Mouse (Mus musculus): ENCODE data around the gene Srm.

Srm gene

DNA sequence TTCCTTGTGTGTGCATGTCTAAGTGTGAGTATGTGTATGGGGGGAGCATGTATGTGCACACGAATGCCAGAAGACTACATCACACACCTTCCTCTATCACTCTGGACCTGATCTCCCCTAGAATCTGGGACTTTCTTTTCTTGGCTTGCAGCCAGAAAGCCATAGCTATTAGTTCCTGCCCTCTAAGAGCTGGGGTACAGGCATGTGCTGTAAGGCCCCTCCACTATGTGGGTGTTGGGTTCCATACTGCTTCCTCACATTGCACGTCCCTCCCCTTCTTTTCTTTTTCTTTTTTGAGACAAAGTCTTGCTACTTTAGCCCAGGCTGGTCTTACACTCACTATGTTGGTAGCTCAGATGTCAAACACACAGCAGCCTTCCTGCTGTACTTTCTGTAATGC lies 44.0 kb downstream of the Srm start:
- no peak for DNase-seq (ENCODE audit: low spot score)

DNA sequence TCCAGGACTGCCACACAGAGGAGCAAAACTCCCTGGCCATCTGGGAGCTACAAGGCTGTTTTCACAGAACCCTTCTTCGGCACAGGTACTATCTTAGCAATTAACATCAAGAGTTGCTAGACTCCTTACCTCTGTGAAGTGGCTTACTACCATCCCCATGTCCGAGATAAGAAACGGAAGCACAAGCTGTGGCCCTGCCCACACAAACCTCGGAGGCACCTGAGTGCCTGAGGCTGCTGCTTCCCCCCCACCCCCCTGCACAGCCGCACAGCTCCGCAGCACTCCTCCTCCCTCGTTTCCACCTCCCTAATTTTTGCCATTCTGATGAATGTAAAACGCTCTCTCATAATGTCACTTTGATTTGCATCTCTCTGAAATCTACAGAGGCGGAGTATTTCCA lies 47.0 kb downstream of the Srm start:
- DNase-seq (ENCODE audit: low spot score) = no peak

DNA sequence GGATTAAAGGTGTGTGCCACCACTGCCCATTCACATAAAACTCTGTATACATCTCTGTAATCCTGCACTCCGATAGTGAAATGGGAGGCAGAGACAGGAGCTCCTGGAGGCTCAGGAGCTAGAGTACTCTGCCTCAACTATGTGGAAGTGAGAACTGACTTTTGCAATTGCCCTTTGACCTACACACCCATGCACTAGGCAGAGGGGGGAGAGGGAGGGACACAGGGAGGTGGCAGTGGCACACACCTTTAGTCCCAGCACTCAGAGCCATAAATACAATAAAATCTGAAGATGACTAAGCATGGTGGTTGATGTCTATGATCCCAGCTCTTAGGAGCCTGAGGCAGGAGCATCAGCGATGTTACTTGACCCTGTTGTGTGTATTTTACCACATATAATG lies 48.2 kb downstream of the Srm start:
- DNase-seq (ENCODE audit: low spot score) = no peak

DNA sequence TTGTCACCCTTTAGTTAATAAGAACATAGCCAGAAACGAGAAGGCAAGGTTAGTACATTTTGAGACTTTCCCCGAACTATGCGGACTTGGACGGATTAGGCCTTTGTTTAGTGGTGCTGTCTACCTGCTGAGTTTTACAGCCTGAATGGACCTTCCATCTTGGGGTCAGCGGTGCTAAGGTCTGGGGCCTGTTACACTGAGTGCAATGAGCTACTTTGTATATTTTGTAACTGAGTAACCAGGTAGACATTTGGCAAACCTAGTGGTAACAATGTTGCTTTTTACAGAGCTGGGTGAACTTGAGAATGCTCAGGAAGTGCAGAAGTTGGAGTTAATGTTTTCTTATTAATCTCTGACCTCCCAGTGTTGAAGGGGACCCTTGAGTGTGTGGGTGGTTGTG lies 49.8 kb downstream of the Srm start:
- no peak for DNase-seq (ENCODE audit: low spot score)

DNA sequence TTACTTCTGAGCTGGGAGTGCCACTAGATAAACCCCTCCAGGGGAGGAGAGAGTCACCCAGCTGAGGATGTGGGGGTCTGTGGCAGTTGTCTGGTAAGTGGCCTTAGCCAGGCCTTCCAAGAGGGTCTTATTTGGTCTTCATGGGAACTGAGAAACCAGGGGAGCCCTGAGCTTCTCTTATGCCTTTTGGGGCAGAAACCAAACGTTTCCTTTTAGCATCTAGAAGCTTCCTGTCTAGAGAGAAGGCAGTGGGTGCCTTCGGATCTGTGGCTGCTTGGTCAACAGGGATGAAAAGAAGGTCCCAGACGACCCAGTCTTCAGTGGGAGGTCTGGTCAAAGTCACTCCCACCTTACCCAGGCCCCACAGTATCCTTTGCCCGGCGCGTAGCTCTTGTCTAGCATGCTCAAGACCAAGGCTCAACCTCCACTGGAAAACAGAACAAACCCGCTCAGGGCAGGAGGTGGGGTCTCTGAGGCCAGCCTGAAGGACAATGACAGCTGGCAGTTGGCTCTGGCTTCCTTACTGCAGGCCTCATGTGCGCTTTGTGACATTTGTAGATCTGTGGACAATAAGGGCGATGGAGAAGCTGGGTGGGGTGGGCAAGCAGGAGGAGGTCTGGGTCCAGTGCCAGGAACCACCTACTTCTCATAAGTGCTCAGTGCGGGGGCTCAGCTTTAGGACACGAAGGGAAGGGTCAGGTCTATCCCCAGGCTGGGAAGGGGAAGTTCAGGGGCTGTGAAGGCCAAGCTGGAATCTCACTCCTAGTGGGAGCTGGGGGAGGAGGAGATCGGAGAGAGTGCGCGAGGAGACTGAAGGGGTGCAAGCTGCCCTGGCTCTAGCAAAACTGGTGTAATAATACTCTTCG lies 52.2 kb downstream of the Srm start, which contains the start of gene Gm572:
Gene Gm572 (plus strand): TSS at position 27 of the 866 bp plus-strand sequence.
- DNase-seq (ENCODE audit: low spot score) = no peak

DNA sequence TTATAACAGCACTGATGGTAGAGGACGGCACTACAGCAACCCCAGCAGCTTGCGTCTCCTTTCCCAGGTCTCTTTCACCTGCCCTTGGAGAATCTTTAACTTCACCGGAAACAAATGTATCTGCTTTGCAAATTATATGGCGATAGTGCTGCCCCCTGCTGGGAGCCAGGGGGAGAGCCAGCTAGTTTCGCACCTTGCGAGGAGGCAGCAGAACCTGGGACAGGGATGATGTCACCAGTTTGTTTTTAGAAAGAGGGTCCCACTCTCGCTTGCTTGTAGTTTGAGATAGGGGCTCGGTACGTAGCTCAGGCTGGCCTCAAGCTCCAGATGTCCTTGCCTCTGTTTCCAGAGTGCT lies 52.8 kb downstream of the Srm start:
- DNase-seq (ENCODE audit: low spot score) = peak; percentile 76

Data from embryo, embryonic 10.5 days (tissue).